Mouse (Mus musculus) cerebellum, postnatal 25 days (tissue): ENCODE measurements around the gene Casz1.

Source experiments
- DNase-seq, 2 experiments: peaks; one replicate each; pipeline ENCODE4 v3.0.0; 2021; ENCODE audit warnings: mixed read lengths in 2 of 2

The Casz1 gene

GRCm38 (mm10) chr4:148849437-148849836 is 45.2 kb downstream of the Casz1 start:
- DNase-seq, result no peak

DNA sequence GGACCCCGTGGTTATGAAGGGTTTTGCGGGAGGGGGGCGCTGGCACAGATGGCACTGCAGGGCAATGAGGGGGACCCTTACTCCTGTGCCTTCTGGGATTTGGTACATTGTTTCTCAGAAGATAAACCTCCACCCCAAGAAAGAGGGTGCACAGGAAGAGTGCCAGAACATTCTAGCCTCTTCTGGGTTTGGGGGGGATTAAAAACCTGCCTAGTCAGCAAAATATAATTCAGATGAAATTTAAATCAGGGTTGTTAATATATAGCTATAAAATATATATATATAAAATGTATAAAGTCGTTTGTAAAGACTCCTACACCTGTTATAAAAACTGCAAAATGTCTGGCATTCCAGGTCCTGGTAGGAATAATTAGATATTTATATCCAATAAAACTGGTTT is 48.8 kb downstream of the Casz1 start:
- no peak for DNase-seq

- no peak for DNase-seq
Observed at GRCm38 (mm10) chr4:148854093-148854492, 49.9 kb downstream of the Casz1 start.

DNA sequence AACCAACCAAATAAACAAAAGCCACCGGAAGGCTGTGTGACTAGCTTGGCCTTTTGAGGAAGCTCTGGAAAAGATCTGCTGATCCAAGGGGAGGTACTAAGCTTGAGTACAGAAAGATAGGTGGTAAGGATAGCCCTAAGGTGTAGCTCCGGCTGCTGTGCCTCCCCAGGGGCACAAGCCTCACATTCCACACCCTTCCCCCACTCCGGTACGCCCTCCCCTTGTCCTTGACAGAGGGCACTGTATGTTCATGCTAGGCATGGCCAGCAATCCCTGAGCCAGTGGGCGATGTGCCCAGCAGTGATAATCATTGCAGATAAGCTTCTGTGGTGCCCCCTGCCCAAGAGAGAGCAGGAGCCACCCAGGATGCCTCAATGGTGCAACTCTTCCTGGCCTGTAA is 51.3 kb downstream of the Casz1 start:
- no peak for DNase-seq

GRCm38 (mm10) chr4:148856216-148856615 is 52.0 kb downstream of the Casz1 start:
- no peak for DNase-seq

GRCm38 (mm10) chr4:148857398-148858084 is 53.3 kb downstream of the Casz1 start:
- DNase-seq, result no peak

- no peak for DNase-seq
Observed at GRCm38 (mm10) chr4:148858194-148858593, 54.0 kb downstream of the Casz1 start.

GRCm38 (mm10) chr4:148859415-148859814 is 55.2 kb downstream of the Casz1 start:
- no peak for DNase-seq

GRCm38 (mm10) chr4:148859906-148860491 is 55.8 kb downstream of the Casz1 start:
- peak in 1 of 2 experiments; percentile 32 for DNase-seq

DNA sequence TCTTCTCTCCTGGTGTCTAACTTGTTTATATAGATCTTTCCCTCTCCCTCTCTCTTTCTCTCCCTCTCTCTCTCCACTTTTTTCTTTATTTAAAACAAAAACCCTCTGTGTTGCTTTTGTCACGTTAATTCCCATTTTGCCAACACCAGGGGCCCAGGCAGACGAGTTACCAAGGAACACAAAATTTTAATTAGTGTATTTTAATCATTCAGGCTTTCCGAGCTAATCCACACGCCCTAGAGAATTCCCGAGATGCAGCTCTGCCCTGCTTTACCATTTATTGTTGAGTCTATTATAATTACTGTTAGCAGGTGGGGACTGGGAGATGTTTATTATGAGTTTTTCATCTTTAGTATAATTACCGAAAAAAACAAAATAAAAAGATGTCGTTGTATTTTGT is 56.4 kb downstream of the Casz1 start:
- no peak for DNase-seq

- no peak for DNase-seq
Observed at GRCm38 (mm10) chr4:148866812-148867470, 62.7 kb downstream of the Casz1 start.

DNA sequence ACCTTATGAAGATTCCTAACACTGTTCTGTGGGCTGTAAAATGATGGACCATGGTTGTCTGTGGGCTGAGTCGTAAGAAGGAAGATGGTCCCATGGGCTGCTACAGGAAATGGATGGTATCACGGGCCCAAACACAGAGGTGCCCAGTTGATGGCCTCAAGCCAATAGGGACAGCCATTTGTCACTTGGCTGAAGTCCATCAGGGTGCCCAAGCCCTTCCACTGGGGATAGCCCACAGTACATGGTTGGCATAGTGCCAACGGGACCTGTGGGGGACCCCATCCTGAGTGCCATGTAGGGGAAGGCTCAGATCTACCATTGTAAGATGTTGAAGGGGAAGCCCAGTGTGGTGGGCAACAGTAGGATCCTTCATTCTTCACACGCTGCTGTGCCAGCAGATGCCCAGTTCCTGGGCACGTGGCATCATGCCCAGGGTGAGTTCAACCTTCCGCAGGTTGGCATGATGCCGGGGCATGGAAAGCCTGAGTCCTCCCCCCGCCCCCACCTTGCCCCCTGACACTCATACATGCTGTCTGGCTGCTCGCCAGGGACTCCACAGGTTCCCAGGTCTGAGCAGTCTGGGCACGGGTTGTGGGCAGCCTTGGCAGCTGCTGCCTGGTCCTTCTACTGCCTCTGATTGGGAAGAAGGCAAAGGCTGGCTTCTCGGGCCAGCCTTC is 63.6 kb downstream of the Casz1 start:
- peak; percentile 57 to 77 for DNase-seq

GRCm38 (mm10) chr4:148869566-148869965 is 65.3 kb downstream of the Casz1 start:
- DNase-seq, result peak; percentile 81 to 87

- no peak for DNase-seq
Observed at GRCm38 (mm10) chr4:148870496-148870895, 66.3 kb downstream of the Casz1 start.

GRCm38 (mm10) chr4:148871751-148872334 is 67.6 kb downstream of the Casz1 start:
- peak; percentile 88 to 94 for DNase-seq

- peak; percentile 19 to 26 for DNase-seq
Observed at GRCm38 (mm10) chr4:148872372-148872771, 68.1 kb downstream of the Casz1 start.

DNA sequence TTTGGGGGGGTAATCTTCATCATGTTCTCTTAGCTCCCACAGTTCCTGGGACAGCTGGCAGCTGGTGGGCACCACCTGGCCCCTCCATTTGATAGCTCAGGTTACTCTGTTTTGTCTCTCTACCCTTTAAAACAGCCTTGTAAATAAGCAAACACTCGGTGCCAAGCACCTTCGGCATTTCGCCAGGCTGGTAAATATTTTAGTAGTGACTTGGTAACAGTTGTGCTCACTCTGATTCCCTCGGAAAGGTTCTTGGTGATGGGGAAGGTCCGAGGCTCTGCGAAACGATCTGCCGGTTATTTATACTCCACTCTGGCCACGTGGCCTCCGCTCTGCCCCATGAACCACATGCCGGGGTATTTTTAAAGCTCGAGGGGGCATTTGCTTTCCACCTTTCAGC is 68.6 kb downstream of the Casz1 start:
- DNase-seq, result peak in 1 of 2 experiments; percentile 38

- DNase-seq, result no peak
Observed at GRCm38 (mm10) chr4:148876166-148876565, 71.9 kb downstream of the Casz1 start.

DNA sequence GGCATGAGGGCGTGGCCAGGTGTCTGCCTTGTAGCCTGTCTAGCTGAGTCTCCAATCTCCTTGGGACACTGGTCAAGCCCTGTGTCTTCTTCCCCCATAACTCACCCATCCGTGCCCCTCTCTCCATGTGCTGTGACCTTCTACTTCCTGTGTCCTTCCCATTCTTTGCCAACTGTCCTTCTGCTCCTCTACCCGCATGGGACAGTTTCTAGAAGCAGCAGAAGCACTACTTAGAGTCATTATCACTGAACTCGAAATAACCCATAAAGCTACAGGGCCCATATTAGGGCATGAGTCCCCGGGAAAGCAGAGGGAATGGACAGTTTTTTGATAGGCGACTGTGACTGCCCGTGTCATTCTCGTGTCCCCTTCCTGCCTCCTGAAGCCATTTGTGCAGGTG is 72.6 kb downstream of the Casz1 start:
- DNase-seq, result no peak

- peak in 1 of 2 experiments; percentile 37 for DNase-seq
Observed at GRCm38 (mm10) chr4:148878192-148878983, 74.2 kb downstream of the Casz1 start.

- DNase-seq, result no peak
Observed at GRCm38 (mm10) chr4:148878984-148879610, 74.9 kb downstream of the Casz1 start.

DNA sequence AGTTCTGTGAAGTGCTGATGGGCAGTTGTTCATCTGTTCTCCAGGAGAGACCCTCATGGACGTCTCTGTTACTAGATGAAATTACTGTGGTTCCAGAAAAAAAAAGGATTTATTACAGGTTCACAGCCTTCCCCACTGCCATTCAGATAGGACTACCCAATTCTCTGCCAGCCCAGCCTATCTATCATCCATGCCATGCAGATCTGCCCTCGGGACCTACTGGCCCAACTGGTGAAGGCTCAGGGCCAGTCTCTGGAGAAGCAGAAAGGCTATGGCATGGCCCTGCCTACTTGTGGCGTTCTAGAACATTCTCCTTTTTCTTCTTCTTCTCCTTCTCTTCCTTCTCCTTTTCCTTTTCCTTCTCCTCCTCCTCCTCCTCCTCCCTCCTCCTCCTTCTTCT is 75.4 kb downstream of the Casz1 start:
- DNase-seq, result no peak
